Mouse (Mus musculus): ENCODE measurements around the gene Olfr901.
"Not testable (repeated sequence)": the region's sequence is repeated elsewhere in the genome, so short reads cannot be mapped to it uniquely, and the experiment has no call there.

The Olfr901 gene

GRCm38 (mm10) chr9:38429155-38429554 lies at the start of gene Olfr901:
TSS of gene Olfr901 (plus strand) at chr9:38429455.
- DNase-seq (ENCODE audit: low spot score in 2 of 2), result no peak

DNA sequence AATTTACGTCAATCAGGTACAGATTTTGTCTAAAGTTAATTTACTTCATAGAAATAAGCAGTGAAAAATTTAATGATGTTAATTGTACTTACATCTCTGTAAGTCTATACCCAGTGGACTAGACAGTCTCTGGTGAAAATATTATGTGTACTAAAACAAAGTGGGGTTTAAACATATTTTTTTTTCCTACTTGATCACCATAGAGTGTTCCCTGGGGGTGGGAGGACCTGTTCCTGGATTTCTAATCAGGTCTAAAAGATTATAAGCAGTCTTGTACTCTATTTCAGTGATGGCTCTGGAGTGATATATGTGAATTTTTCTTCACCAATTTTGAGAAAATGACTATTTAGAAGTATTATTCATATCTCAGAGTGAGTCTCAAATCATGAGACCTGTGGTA lies 27.9 kb upstream of the Olfr901 start, which contains the start of gene Olfr147:
Gene Olfr147 (plus strand): TSS at position 301 of the 400 bp plus-strand sequence.
- DNase-seq (ENCODE audit: low spot score in 2 of 2), result no peak

- not testable (repeated sequence) for DNase-seq (ENCODE audit: low spot score in 2 of 2)
Observed at GRCm38 (mm10) chr9:38407502-38407901, 21.8 kb upstream of the Olfr901 start.

GRCm38 (mm10) chr9:38413502-38413901 lies 15.8 kb upstream of the Olfr901 start:
- not testable (repeated sequence) for DNase-seq (ENCODE audit: low spot score in 2 of 2)

GRCm38 (mm10) chr9:38423801-38424200 lies 5.5 kb upstream of the Olfr901 start:
- DNase-seq (ENCODE audit: low spot score in 2 of 2), result no peak

DNA sequence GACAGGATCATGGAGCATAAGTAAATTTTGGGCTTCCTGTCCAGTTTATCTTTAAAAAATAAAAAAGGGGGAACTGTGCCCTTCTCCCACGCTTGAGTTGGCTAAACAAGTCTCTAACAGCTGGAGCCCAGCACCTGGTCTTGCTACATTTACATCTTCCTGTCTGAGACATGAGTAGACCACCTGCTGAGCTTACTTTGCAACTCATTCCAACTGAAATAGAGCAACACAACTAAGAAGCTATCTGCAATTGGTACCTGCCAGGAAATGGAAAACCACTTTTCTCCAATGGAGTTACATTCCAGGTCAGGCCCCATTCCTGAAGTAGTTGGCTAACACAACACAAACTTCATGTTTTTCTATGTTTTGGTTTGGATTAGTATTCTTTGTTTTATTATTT lies 2.2 kb upstream of the Olfr901 start:
- DNase-seq (ENCODE audit: low spot score in 2 of 2), result no peak

GRCm38 (mm10) chr9:38447352-38447751 lies 18.1 kb downstream of the Olfr901 start, which contains the start of gene Olfr902:
TSS of gene Olfr902 (plus strand) at chr9:38447652.
- DNase-seq (ENCODE audit: low spot score in 2 of 2), result no peak

GRCm38 (mm10) chr9:38462844-38463243 lies 33.6 kb downstream of the Olfr901 start, which contains the start of gene Olfr904:
TSS of gene Olfr904 (plus strand) at chr9:38463144.
- no peak for DNase-seq (ENCODE audit: low spot score in 2 of 2)

DNA sequence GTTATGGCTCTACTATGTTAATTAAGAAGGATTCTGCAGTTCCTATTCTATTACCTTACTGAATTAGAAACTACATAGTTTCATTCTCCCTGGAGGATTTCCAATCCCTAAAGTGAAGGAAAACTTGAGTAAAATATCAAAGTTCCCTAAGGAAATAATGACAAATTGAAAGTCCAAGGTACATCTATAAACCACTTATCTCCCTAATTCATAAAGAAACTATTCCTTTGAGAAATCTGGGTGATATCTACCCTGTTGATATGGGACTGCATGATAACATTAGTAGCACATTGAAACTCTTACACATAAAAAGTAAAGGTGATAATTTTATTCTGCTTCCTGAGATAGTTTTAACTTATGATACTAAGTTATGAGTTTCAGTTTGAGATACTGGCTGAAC lies 41.6 kb downstream of the Olfr901 start, which contains the start of gene Olfr905:
Gene Olfr905 (plus strand): TSS at position 301 of the 400 bp plus-strand sequence.
- no peak for DNase-seq (ENCODE audit: low spot score in 2 of 2)

Measured in thymus, postnatal 10 days (tissue).